Mouse (Mus musculus): ENCODE data around the gene Pramel1. TPM values are rescaled to one million over a fixed set of nuclear protein-coding genes. Genes with fewer than 3 reads are reported as not detected.

Gene Pramel1
- polyA plus RNA-seq, 1 experiment, result not detected

Other genes with a start within 250 kb of the Pramel1 start
- 25.1 and 25.9 TPM in 2 replicates for gene Prdm2, start 181.4 kb upstream of the Pramel1 start, polyA plus RNA-seq (2012; ENCODE audit: insufficient read depth, insufficient read length, missing spikeins)
- 1.6 and 3.0 TPM in 2 replicates for gene Pdpn, start 94.9 kb upstream of the Pramel1 start, polyA plus RNA-seq (2012; ENCODE audit: insufficient read depth, insufficient read length, missing spikeins)
- gene Lrrc38, start 44.7 kb upstream of the Pramel1 start, polyA plus RNA-seq (2012; ENCODE audit: insufficient read depth, insufficient read length, missing spikeins), result not detected in 2 replicates
- 16.2 and 17.1 TPM in 2 replicates for gene Pramef8, start 18.0 kb downstream of the Pramel1 start, polyA plus RNA-seq (2012; ENCODE audit: insufficient read depth, insufficient read length, missing spikeins)
- not detected in 2 replicates for gene Oog4, start 55.9 kb downstream of the Pramel1 start, polyA plus RNA-seq (2012; ENCODE audit: insufficient read depth, insufficient read length, missing spikeins)
- gene Gm13043, start 116.9 kb downstream of the Pramel1 start, polyA plus RNA-seq (2012; ENCODE audit: insufficient read depth, insufficient read length, missing spikeins), result not detected in 2 replicates
- gene Gm13040, start 141.5 kb downstream of the Pramel1 start, polyA plus RNA-seq (2012; ENCODE audit: insufficient read depth, insufficient read length, missing spikeins), result not detected in 2 replicates
- not detected in 2 replicates for gene BC080695, start 157.3 kb downstream of the Pramel1 start, polyA plus RNA-seq (2012; ENCODE audit: insufficient read depth, insufficient read length, missing spikeins)
- not detected in 2 replicates for gene Gm13057, start 157.3 kb downstream of the Pramel1 start, polyA plus RNA-seq (2012; ENCODE audit: insufficient read depth, insufficient read length, missing spikeins)
- not detected in 2 replicates for gene Gm13083, start 220.6 kb downstream of the Pramel1 start, polyA plus RNA-seq (2012; ENCODE audit: insufficient read depth, insufficient read length, missing spikeins)